Mouse (Mus musculus): ENCODE data around the gene Lrcol1. TPM values are rescaled to one million over a fixed set of nuclear protein-coding genes. Genes with fewer than 3 reads are reported as not detected.

The Lrcol1 gene
- polyA plus RNA-seq, 1 experiment = not detected

DNA sequence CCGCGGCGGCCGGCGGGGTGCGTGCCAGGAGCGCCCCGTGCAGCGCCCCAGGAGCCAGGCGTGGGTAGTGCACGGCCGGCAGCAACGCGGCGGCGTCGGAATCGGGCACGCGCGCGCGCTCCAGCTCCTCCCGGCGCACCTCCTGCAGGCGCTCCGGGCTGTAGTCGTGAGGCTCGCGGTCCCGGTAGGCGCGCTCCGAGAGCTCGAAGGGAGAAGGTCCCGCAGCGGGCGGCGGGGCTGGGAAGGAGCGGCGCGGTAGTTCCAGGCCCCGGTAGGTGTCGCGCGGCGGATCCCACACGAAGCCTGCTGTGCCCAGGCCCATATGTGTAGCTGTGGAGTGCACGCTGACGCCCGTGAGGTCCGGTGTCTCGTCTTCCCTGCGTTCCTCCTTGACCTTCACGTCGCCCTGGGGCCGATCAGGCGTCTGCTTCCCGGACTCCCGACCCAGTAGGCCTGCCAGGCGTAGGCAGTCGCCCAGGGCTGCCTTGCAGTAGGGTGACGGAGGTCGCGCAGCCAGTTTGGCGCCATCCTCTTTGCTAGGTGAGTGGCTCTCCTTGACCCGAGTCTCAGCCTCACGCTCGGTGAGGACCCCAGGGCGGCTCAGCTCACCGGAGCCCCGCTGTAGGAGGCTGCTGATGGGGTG is 18.8 kb downstream of the Lrcol1 start:
- Histone ChIP-seq H3K27me3 (ENCODE audit: control insufficient read depth, insufficient read depth, low read length) (no peaks in the 10 kb centered on the region), H3K36me3 (ENCODE audit: control insufficient read depth, insufficient read depth, low read length) (peaks cover 10% of the 10 kb centered on the region), H3K4me3 (ENCODE audit: low read depth, low read length) (peak overlapping the region; percentile 64), H3K4me1 (ENCODE audit: control insufficient read depth, insufficient read depth, insufficient read length, low read length) (peaks cover 7% of the 10 kb centered on the region), H3K27ac (ENCODE audit: insufficient read depth, low read depth, low read length) (no peak overlapping the region)
- TF ChIP-seq POLR2A (IDR thresholded peaks at IDR 0.05; ENCODE audit: low read depth, low read length) (no peak), CTCF (IDR thresholded peaks at IDR 0.05; ENCODE audit: extremely low read depth, insufficient read length, insufficient replicate concordance, low read depth, low read length) (peak; percentile 42; the same call in 1 of the 2 replicates)
- WGBS = 8% methylated on average over 72 of the region's 72 CpGs

DNA sequence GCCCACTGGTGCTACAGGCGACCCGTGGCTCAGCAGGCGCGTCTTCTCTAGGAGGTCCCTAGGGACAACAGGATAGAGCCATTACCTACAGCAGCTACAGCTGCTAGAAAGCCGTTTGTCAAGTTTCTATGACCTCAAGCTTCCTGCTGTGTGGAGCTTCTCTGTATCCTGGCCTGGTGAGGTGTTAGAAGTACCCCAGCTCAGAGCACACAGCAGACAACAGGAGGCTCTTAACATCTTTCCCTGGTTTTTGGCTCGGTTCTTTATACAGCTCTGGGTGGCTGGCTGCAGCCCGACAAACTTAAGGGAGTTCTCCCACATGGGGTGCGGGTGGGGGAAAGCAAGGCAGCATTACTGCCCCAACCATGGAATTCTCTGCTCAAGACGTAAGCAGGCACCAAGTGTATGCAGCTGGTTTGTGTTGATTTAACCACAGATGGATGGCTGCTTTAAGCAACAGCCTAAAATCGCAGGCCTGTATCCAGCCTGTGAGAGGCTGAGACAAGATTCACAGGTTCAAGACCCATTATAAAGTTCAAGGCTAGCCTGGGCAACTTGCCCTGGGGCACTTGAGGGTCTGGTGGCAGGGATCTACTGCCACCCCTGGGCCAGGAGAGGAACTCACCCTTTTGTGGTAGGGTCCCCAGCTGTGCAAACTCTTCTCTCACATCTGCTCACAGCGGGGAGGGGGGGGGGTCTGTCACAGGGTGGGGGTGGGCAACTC is 19.5 kb downstream of the Lrcol1 start:
- Histone ChIP-seq H3K27me3 (ENCODE audit: control insufficient read depth, insufficient read depth, low read length) (no peaks in the 10 kb centered on the region), H3K36me3 (ENCODE audit: control insufficient read depth, insufficient read depth, low read length) (peaks cover 11% of the 10 kb centered on the region), H3K4me3 (ENCODE audit: low read depth, low read length) (peak overlapping the region; percentile 64), H3K4me1 (ENCODE audit: control insufficient read depth, insufficient read depth, insufficient read length, low read length) (peaks cover 7% of the 10 kb centered on the region), H3K27ac (ENCODE audit: insufficient read depth, low read depth, low read length) (no peak overlapping the region)
- 74% methylated on average over 11 of the region's 11 CpGs for whole genome bisulfite sequencing
- TF ChIP-seq POLR2A (IDR thresholded peaks at IDR 0.05; ENCODE audit: low read depth, low read length) = no peak
- no peak for TF ChIP-seq CTCF (IDR thresholded peaks at IDR 0.05; ENCODE audit: extremely low read depth, insufficient read length, insufficient replicate concordance, low read depth, low read length)

DNA sequence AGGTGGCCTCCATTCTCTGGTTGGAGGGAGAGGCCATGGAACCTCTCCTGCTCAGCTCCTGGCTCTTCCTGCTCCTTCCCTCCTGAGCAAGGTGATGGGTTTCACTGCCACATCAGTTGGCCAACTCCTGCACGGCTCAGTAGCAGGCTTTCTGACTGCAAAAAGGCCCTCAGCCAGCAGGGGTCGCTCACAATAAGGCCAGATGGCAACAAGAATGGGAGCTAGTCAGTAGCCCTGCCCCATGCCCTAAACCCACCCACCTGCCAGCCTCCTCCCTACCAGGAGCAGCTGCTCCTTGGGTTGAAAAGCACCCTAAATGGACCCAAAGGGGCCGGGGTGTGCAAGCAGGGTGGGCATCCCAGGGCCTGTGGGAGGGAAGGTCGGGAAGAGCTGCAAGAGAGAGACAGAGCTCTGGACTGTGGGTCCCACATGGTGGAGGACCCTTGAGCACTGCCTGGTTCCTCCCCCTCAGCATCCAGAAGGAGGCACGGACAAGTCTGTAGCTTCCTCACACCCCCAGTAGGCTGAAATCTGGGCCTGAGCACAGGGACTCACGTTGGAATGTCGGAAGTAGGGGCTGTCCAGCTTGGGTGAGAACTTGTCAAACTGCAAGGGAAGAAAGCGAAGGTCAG is 32.4 kb downstream of the Lrcol1 start:
- Histone ChIP-seq H3K27me3 (ENCODE audit: control insufficient read depth, insufficient read depth, low read length) (no peaks in the 10 kb centered on the region), H3K4me1 (ENCODE audit: control insufficient read depth, insufficient read depth, insufficient read length, low read length) (no peaks in the 10 kb centered on the region), H3K27ac (ENCODE audit: insufficient read depth, low read depth, low read length) (no peak overlapping the region), H3K4me3 (ENCODE audit: low read depth, low read length) (no peak overlapping the region), H3K36me3 (ENCODE audit: control insufficient read depth, insufficient read depth, low read length) (peaks cover 32% of the 10 kb centered on the region)
- WGBS = 65% methylated on average over 8 of the region's 8 CpGs
- TF ChIP-seq POLR2A (IDR thresholded peaks at IDR 0.05; ENCODE audit: low read depth, low read length) (no peak), CTCF (IDR thresholded peaks at IDR 0.05; ENCODE audit: extremely low read depth, insufficient read length, insufficient replicate concordance, low read depth, low read length) (peak; percentile 56; the same call in 1 of the 2 replicates)

DNA sequence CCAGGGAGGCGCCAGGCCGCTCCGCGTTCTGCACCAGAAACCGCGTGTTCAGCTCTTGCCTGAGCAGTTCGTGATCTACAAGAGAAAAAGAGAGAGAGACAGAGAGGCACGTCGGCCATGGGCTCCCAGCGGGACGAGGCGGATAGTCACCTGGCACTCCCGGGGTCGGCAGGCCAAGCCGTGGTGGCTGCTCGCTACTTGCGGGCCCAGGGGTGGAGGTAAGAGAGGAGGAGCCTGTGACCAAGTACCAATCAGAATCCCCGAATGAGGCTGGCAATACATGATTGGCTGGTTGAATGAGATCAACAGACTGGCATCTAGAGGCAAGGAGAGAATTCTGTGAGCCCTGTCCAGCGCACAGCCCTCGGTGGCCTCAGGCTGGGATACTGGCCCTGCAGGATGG is 33.7 kb downstream of the Lrcol1 start:
- 81% methylated on average over 20 of the region's 20 CpGs for WGBS
- no peak for TF ChIP-seq CTCF (IDR thresholded peaks at IDR 0.05; ENCODE audit: extremely low read depth, insufficient read length, insufficient replicate concordance, low read depth, low read length)
- no peak for TF ChIP-seq POLR2A (IDR thresholded peaks at IDR 0.05; ENCODE audit: low read depth, low read length)

DNA sequence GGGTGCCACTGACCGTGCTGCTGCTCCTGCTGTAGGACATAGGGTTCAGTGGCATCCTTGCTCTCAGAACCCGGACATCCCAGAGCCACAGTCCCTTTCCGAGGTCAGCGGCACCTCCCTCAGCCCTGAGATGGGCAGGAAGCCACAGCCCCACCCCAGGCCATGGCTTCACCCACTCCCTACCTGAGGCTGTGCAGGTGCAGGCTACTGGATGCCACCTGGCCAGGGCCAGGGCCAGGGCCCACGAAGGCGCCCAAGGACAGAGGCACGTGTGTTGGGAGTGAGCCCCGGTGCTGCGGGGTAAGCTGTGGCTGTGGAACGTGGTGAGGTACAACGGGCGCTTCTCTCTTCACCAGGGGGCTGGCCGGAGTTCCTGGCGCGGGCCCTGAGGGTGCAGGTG is 34.6 kb downstream of the Lrcol1 start:
- H3K4me1 ChIP-seq (ENCODE audit: control insufficient read depth, insufficient read depth, insufficient read length, low read length) = no peaks in the 10 kb centered on the region
- no peak overlapping the region for H3K4me3 ChIP-seq (ENCODE audit: low read depth, low read length)
- H3K27ac ChIP-seq (ENCODE audit: insufficient read depth, low read depth, low read length) = no peak overlapping the region
- WGBS = 87% methylated on average over 15 of the region's 15 CpGs
- peaks cover 32% of the 10 kb centered on the region for H3K36me3 ChIP-seq (ENCODE audit: control insufficient read depth, insufficient read depth, low read length)
- H3K27me3 ChIP-seq (ENCODE audit: control insufficient read depth, insufficient read depth, low read length) = no peaks in the 10 kb centered on the region
- no peak for TF ChIP-seq CTCF (IDR thresholded peaks at IDR 0.05; ENCODE audit: extremely low read depth, insufficient read length, insufficient replicate concordance, low read depth, low read length)
- no peak for TF ChIP-seq POLR2A (IDR thresholded peaks at IDR 0.05; ENCODE audit: low read depth, low read length)

More for the DNA sequence above, 33.7 kb downstream of the Lrcol1 start:
- Histone ChIP-seq H3K27me3 (ENCODE audit: control insufficient read depth, insufficient read depth, low read length) (no peaks in the 10 kb centered on the region), H3K4me1 (ENCODE audit: control insufficient read depth, insufficient read depth, insufficient read length, low read length) (no peaks in the 10 kb centered on the region), H3K36me3 (ENCODE audit: control insufficient read depth, insufficient read depth, low read length) (peaks cover 32% of the 10 kb centered on the region), H3K27ac (ENCODE audit: insufficient read depth, low read depth, low read length) (no peak overlapping the region), H3K4me3 (ENCODE audit: low read depth, low read length) (no peak overlapping the region)

DNA sequence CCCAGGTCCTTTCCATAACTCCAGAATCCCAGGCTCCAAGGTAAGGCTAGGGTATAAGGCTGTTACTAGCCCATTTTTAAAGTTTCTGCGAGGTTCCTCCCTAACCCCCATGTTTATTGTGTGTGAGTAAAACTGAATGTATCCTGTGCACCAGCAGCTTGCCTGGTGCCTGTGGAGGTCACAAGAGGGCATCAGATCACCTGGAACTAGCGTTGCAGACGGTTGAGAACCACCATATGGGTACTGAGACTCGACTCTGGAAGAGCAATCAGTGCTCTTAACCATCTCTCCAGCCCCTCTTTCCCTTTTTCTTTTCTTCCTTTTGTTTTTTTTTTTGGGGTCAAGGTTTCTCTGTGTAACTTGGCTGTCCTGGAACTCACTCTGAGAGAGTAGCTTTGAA is 35.3 kb downstream of the Lrcol1 start:
- Histone ChIP-seq H3K27ac (ENCODE audit: insufficient read depth, low read depth, low read length) (no peak overlapping the region), H3K36me3 (ENCODE audit: control insufficient read depth, insufficient read depth, low read length) (peaks cover 32% of the 10 kb centered on the region), H3K27me3 (ENCODE audit: control insufficient read depth, insufficient read depth, low read length) (no peaks in the 10 kb centered on the region), H3K4me1 (ENCODE audit: control insufficient read depth, insufficient read depth, insufficient read length, low read length) (no peaks in the 10 kb centered on the region), H3K4me3 (ENCODE audit: low read depth, low read length) (no peak overlapping the region)
- 77% methylated on average over 4 of the region's 4 CpGs for WGBS
- no peak for TF ChIP-seq POLR2A (IDR thresholded peaks at IDR 0.05; ENCODE audit: low read depth, low read length)
- no peak for TF ChIP-seq CTCF (IDR thresholded peaks at IDR 0.05; ENCODE audit: extremely low read depth, insufficient read length, insufficient replicate concordance, low read depth, low read length)

DNA sequence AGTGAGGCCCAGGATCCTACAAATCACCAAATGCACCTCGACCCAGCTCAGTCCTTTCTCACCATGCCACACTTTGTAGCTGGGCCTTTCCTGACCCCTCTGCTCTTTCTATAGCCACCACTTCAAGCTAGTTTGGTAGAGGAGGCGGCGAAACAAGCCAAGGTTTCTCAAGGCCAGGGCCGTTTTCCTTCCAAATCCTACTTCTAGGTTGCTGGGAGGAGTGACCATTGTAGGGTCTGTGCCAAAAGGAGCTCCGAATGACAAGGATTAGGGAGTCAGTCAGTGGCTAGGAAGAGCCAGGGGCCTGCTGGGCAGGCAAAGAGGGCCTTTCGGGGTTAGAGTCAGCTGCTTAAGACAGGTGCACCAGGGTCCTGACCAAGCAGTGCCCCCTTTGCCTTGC is 40.0 kb downstream of the Lrcol1 start:
- H3K27ac ChIP-seq (ENCODE audit: insufficient read depth, low read depth, low read length) = no peak overlapping the region
- H3K4me1 ChIP-seq (ENCODE audit: control insufficient read depth, insufficient read depth, insufficient read length, low read length) = peaks cover 6% of the 10 kb centered on the region; the same call in 1 of the 2 replicates
- no peaks in the 10 kb centered on the region for H3K36me3 ChIP-seq (ENCODE audit: control insufficient read depth, insufficient read depth, low read length)
- no peak overlapping the region for H3K4me3 ChIP-seq (ENCODE audit: low read depth, low read length)
- no peaks in the 10 kb centered on the region for H3K27me3 ChIP-seq (ENCODE audit: control insufficient read depth, insufficient read depth, low read length)
- WGBS = 85% methylated on average over 6 of the region's 6 CpGs
- TF ChIP-seq CTCF (IDR thresholded peaks at IDR 0.05; ENCODE audit: extremely low read depth, insufficient read length, insufficient replicate concordance, low read depth, low read length) (no peak), POLR2A (IDR thresholded peaks at IDR 0.05; ENCODE audit: low read depth, low read length) (no peak)
